Comparison of ENCODE assay signal across 14 mouse cellular contexts in the genomic region with DNA sequence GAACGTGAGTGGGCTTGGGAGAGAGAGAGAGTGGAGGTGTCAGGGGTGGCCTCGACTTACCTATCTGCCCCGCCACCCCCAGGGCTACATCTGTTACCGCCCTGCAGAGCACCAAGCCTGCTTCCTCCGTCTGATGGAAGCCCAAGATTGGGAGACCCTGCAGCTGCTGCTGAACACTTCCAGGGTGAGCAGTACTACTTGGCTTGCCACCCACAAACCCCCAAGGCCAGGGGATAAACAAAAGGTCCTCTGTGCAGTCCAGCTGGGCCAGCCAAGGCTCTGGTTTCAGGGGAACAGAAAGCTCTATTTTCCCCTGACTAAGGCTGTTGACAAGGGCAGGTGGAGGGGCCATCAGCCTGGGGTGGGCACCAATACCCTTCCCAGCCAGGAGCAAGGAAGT. TPM values are rescaled to one million over a fixed set of nuclear protein-coding genes. Genes with fewer than 3 reads are reported as not detected.
DNase-seq lines count a peak whose midpoint lies in the region; ATAC-seq and TF ChIP-seq lines count a peak whose summit lies in the region.
"Had no signal": no experiment of that assay in that cellular context is flagged by ENCODE, and none has a peak within 500 bp of the region (broad histone marks: within the 10 kb centered on the region; RNA-seq: fewer than 3 reads in every experiment).

No protein-coding gene starts in this region.

- peaks cover 63% of the 10 kb centered on the region for H3K36me3 ChIP-seq in embryonic facial prominence, embryonic 10.5 days (replicated peaks)

- no peaks in the 10 kb centered on the region for H3K9me3 ChIP-seq in embryonic facial prominence, embryonic 10.5 days

- DNase-seq in cerebellum, adult 9-11 months: peak; percentile 57
- peak in 1 of 2 experiments; percentile 57 for DNase-seq in left cerebral cortex, adult 2 months (ENCODE audit: extremely low spot score in 1 of 2, low spot score in 2 of 2)
- DNase-seq in left cerebral cortex, postnatal 4 days: no peak
- DNase-seq in embryonic facial prominence, embryonic 10.5 days (ENCODE audit: low spot score): peak; percentile 25
- peak; percentile 66 to 71 for DNase-seq in layer of hippocampus, postnatal 36 days
- DNase-seq in lung, postnatal 25 days (ENCODE audit: low spot score): no peak
- DNase-seq in right cerebral cortex, postnatal 36 days (ENCODE audit: low spot score in 2 of 2): no peak
- DNase-seq: B cell, adult 2 months; kidney, postnatal 14 days; lung, postnatal 4 days; thymus, postnatal 36 days had no signal

- H3K27me3 ChIP-seq in embryonic facial prominence, embryonic 10.5 days (replicated peaks; ENCODE audit: low read depth, poor library complexity, severe bottlenecking): no peaks in the 10 kb centered on the region

- peak overlapping the region; percentile 50 for H3K27ac ChIP-seq in left cerebral cortex, adult 2 months
- H3K27ac ChIP-seq in embryonic facial prominence, embryonic 10.5 days (replicated peaks): no peak overlapping the region

- H3K4me1 ChIP-seq in embryonic facial prominence, embryonic 10.5 days: peaks cover 58% of the 10 kb centered on the region

- WGBS in embryonic facial prominence, embryonic 10.5 days: 70% methylated on average over 5 of the region's 5 CpGs

- no peak for ATAC-seq in cerebellum, adult (ENCODE audit: insufficient number of reproducible peaks, low FRiP score, low TSS enrichment)

- H3K4me3 ChIP-seq in left cerebral cortex, adult 2 months: no peak overlapping the region
- no peak overlapping the region for H3K4me3 ChIP-seq in embryonic facial prominence, embryonic 10.5 days

- TF ChIP-seq CTCF in left cerebral cortex, adult 2 months (IDR thresholded peaks at IDR 0.05): no peak

- intact Hi-C loops in left cerebral cortex, adult 2 months (cut with DNase I): no loop called here
- intact Hi-C loops in left cerebral cortex, postnatal 4 days (cut with DNase I): no loop called here

RNA-seq across cellular contexts. Expression of gene Bricd5, which starts 0.9 kb away (rescaled TPM):
- 1 to 10 TPM; 1.7 to 1.9 TPM for total RNA-seq in left cerebral cortex, adult 2 months (2021)
- under 1 TPM; 0.54 to 0.92 TPM for total RNA-seq in left cerebral cortex, postnatal 4 days (2021)
- 0.36 and 0.67 TPM in 2 replicates for polyA plus RNA-seq in embryonic facial prominence, embryonic 10.5 days (2016; fragmentation: Nextera tagmentation; extraction: Ambion mirVana)
- 1 to 10 TPM; 1.9 to 2.6 TPM for total RNA-seq in layer of hippocampus, postnatal 36 days (2021)
- total RNA-seq: liver, adult 2 months had no signal

RNA-seq across cellular contexts. Expression of gene Mlst8, which starts 4.3 kb away (rescaled TPM):
- 10 to 100 TPM; 34.5 to 37.1 TPM for total RNA-seq in left cerebral cortex, adult 2 months (2021)
- total RNA-seq in left cerebral cortex, postnatal 4 days (2021): 10 to 100 TPM; 33.4 to 39.1 TPM
- polyA plus RNA-seq in embryonic facial prominence, embryonic 10.5 days (2016; fragmentation: Nextera tagmentation; extraction: Ambion mirVana): 37.5 and 39.0 TPM in 2 replicates
- 10 to 100 TPM; 40.7 to 45.0 TPM for total RNA-seq in layer of hippocampus, postnatal 36 days (2021)

RNA-seq across cellular contexts. Expression of gene Pgp, which starts 4.4 kb away (rescaled TPM):
- total RNA-seq in left cerebral cortex, adult 2 months (2021): 10 to 100 TPM; 65.8 to 69.6 TPM
- total RNA-seq in left cerebral cortex, postnatal 4 days (2021): 10 to 100 TPM; 45.3 to 45.9 TPM
- polyA plus RNA-seq in embryonic facial prominence, embryonic 10.5 days (2016; fragmentation: Nextera tagmentation; extraction: Ambion mirVana): 71.0 and 72.8 TPM in 2 replicates
- total RNA-seq in layer of hippocampus, postnatal 36 days (2021): 10 to 100 TPM; 62.3 to 66.4 TPM

RNA-seq across cellular contexts. Expression of gene E4f1, which starts 4.4 kb away (rescaled TPM):
- 10 to 100 TPM; 37.7 to 41.7 TPM for total RNA-seq in left cerebral cortex, adult 2 months (2021)
- total RNA-seq in left cerebral cortex, postnatal 4 days (2021): 10 to 100 TPM; 39.0 to 41.7 TPM
- 35.5 and 36.6 TPM in 2 replicates for polyA plus RNA-seq in embryonic facial prominence, embryonic 10.5 days (2016; fragmentation: Nextera tagmentation; extraction: Ambion mirVana)
- total RNA-seq in layer of hippocampus, postnatal 36 days (2021): 10 to 100 TPM; 30.3 to 42.7 TPM

RNA-seq across cellular contexts. Expression of gene Caskin1, which starts 13.8 kb away (rescaled TPM):
- total RNA-seq in left cerebral cortex, adult 2 months (2021): 100 to 1,000 TPM; 134 to 144 TPM
- total RNA-seq in left cerebral cortex, postnatal 4 days (2021): 100 to 1,000 TPM; 158 to 180 TPM
- polyA plus RNA-seq in embryonic facial prominence, embryonic 10.5 days (2016; fragmentation: Nextera tagmentation; extraction: Ambion mirVana): 3.1 and 3.9 TPM in 2 replicates
- 100 to 1,000 TPM; 158 to 160 TPM for total RNA-seq in layer of hippocampus, postnatal 36 days (2021)
- total RNA-seq: hematopoietic stem cell, adult 5-6 weeks had no signal

Comparison
In these comparisons a context has a peak if more than half of its experiments do, and no peak if none do; other contexts are left out.
1. DNase-seq: peak in cerebellum, adult 9-11 months (single experiment), embryonic facial prominence, embryonic 10.5 days (single experiment) and layer of hippocampus, postnatal 36 days (2 of 2); none in left cerebral cortex, postnatal 4 days (single experiment), lung, postnatal 25 days (single experiment) and right cerebral cortex, postnatal 36 days (0 of 2).